Mouse (Mus musculus) ovary, postnatal 10 days (tissue): Measurements from ENCODE around the gene Mtfr1l.

Experiments used
- DNase-seq: peaks from one replicate; pipeline ENCODE4 v3.0.0; 2022; ENCODE audit warnings: low spot score

The Mtfr1l gene

DNA sequence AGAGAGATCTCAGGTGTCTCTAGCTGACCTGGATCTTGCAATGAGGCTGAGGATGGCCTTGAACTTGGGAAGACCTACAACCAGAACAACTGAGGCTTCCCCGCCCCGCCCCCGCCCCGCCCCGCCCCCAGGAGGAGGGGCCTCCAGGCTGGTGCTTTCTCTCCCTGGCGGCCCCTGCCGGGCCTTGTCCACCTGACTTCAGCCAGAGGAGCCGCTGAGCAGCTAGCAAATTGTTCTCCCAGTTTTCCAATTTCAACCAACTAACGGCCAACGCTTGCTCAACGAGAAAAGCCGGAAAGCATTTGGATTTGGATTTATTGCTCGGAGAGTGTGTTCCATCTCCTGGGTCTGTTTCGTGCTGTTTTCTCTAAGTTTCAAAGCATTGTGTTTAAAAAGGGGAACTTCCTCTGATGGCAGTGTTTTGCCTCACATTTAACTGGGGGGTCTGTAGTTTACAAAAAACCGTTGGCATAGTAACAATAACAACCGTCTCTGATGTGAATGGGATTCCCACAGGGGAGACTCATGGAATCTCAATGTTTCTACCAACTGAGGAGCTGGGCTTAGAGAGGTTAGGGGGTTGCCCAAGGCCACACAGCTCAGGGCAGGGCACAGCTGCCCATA, 22.6 kb upstream of the Mtfr1l start:
- no peak for DNase-seq

DNA sequence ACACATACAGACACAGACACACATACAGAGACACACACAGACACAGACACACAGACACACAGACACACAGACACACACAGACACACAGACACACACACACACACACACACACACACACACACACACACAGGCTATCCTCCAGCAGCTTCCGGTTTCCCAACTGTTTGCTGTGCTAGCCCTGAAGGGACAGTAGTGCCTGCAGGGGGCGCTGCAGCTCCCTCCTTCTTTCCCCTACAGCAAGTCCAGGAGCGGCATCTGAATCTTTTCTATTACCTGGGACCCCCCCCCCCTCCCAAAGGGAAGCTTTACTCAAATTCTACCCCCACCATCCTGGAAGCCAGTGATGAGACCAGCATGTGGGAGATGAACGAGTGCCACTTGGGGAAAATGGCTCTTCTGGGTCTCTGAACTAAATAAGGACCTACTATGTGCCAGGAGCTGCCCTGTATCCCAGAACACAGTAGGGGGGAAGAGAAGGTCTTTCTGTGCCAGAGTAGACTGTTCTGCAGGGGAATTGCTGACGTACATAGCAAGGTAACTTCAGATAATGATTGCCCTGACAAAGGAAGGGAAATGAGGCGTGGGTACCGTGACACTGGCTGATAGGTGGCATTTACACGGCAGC, 20.9 kb upstream of the Mtfr1l start:
- no peak for DNase-seq

DNA sequence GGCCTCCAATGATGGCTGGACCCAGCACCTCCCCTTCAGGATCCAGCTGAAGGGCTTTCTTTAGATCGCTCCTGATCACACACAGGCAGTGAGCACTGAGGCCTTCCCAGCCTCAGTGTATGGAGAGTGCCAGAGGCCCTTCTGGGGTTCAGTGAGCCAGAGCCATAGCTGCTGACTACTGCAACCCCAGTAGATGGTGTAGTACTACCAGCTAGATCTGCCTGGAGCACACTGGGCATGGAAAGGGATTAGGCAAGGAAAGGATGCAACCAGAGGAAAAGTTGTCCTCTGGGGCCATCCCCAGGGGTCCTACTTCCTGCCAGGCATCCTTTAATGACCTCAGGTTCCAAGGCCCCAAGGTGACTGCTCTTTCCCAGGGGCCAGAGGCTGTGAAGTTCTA, 18.4 kb upstream of the Mtfr1l start:
- DNase-seq: no peak

DNA sequence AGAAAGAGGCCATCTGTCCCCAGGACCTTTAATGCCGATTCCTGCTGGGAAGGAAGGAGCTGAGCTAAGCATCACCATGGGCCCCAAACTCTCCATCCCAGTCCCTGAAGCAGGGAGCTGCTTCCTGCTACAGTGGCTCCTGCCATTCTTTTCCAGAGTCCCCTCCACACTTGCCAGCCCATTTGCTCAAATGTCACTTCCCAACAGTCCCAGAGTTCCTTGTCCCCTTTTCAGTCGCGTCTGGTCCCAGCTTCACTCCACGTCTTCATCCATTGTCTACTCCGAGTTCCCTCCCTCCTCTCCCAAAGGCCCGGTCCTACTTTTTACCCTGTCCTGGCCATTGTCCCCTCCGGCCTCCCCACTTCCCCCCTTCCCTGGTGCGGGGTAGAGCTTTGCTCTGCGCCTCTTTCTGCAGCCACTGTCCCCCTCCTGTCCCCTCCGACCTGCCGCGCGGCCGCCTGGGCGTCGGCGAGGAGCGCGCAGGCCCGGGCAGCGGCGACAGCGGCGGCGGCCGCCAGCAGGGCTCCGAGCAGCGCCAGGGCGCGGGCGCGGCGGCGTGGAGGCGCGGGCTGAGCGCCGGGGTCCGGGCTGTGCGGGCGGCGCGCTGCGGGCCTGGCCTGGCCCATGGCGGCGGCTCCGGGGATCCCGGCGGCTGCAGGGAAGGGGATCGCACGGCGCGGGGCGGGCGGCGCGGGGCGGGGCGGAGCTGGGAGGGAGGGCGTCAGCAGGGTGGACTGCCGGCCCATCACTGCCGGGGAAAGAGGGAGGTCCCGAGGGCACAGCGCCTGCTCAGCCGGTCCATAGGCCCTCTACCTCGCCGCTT, 16.5 kb upstream of the Mtfr1l start, which contains the start of gene Selenon:
TSS of gene Selenon (minus strand) at position 673 of the 823 bp plus-strand sequence.
- DNase-seq: no peak

DNA sequence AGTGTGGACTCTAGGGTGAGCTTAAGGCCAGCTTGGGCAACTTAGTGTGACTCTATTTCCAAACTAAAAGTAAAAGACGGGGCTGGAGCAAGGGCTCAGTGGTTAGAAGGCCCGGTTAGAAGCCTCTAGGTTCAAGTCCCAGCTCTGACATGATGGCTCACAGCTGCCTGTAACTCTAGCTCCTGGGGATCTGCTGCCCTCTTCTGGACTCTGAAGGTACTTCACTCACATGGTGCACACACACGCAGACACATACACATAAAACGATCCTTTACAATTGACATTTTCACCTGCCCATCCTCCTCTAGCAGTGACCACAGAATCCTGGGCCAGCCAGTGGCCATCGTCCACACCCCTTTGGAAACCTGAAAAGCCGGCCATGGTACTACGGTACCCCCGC, 14.7 kb upstream of the Mtfr1l start:
- no peak for DNase-seq

DNA sequence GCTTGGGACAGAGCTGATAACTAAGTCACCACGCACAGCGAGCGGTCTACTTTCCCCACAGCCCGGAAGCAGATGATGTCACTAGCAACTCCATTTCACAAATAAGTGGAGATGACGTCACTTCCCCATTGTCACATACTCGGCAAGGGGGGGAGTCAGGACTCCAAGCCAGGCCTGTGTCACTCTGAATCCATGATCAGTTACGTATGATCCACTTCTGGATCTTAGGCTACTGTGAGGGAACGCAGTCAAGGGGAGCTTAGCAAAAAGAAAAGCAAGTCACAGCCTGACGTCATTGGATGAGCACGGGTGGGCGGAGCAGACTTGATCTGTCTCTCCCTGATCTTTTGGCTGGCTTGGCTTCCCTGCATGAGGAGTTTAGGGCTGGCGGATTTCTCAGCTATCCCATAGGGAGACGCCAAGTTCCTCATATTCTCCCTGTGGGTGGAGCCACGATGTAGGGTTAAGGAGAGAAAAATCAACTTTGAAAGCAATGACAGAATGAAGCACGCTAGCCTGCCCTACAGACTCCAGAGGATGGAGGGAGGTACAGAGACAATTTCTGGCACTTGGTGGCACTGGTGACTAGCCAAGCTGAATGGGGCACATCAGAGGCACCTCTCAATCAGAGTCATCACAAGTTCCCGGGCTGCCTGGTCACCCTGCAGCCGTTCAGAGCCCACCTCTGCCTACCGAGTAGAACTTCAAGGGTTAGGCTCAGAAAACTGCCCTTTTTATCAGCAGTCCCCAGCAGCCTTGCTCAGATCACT, 13.2 kb upstream of the Mtfr1l start:
- no peak for DNase-seq

DNA sequence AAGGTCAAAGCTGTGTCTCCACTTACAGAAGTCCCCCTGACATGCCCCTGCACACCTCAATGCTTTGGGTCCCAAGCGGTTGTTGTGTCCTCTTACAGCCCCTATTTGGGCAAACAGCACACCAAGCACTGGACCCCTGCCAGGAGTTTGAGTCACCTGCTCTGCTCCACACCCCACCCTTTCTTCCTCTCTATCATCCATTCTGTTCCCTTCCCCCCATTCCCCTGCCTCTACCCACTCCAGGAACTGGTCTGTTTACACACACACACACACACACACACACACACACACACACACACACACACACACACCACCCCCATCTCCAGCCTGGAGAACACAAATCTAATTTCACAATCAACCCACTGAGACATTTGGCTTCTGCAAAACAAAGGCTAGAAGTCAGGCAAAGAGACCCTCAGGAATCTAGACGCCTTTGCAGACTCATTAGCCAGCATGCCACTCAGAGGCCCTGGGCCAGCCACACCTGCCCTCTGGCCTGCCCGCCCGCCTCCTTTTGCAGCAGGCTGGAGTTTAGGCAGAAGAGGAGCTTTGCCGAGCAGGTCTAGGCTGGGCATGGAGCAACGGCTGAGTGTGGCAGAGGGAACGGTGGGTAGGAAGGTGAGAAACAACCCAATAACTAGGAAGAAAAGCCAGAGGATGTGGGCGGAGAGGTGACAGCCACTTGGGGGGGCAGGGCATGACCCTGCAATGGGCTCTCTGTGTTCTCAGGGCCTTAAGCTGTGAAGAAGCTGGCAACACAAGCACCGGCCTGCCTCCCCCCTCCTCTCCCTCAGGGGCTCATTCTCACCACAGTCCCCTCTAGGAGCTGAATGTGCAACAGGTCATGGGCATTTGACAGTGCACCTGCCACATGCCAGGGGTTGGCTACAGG, 11.9 kb upstream of the Mtfr1l start:
- no peak for DNase-seq

DNA sequence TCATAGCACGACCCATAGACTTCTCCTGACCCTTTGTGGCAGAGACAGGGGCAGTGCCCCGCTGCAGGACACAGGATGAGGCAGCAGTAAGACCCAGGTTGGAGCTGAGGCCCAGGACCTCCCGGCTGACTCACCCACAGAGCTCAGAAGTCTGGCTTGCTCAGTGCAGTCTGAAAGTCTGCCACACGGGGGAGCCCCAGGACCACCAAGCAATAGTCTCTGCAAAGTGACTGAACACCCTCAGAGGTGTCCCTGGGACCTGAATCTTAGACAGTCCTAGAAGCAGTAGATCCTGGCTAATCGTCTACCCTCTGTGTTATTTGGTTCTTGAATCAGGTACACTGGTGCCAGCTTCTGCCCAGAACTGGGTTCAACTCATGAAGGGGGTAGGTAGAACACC, 8.1 kb upstream of the Mtfr1l start:
- DNase-seq: peak; percentile 86

DNA sequence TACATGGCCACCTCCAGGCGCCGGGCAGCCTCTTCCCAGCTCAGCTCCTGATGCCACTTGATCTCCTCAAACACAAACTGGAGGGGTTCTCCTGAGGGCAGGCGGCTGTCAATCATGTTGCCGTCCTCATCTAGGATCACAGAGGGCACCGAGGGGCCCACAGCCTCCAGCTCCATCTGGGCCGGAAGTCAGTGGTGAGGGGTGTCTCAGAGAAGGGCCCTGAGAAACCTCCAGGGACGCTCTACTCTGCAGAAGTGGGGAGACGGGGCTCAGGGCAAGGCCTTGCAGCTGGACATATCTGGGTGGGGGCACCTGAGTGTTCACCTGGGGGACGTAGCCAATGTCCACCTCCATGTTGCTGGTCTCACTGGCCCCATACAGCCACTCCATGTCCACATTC, 7.5 kb upstream of the Mtfr1l start:
- DNase-seq: no peak

DNA sequence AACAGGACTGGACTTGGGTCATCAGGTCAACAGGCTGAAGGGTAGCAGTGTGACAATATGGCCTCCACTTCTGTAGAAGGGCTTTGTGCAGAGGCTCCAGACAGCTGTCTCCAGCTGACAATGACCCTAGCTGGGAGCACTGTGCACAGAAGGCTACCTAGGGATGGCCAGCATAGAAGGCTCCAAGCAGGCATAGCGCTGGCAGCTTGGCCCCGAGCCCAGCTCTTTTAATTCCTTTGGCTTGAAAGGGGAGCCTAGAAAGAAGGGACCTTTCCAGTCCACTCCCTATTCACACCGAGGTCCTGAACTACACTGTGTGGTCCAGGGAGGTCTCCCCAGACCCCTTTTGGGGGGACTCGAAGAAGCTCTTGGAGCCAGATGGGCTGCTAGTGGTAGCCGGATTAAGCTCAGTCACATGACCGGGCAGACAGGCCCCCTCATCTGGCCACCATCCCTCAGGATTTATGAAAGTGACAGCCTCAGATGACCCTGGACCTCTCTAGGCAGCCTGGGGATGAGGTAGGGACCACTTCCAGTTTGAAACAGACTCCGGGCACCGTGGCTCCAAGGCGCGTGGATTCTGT, 3.9 kb upstream of the Mtfr1l start:
- no peak for DNase-seq

DNA sequence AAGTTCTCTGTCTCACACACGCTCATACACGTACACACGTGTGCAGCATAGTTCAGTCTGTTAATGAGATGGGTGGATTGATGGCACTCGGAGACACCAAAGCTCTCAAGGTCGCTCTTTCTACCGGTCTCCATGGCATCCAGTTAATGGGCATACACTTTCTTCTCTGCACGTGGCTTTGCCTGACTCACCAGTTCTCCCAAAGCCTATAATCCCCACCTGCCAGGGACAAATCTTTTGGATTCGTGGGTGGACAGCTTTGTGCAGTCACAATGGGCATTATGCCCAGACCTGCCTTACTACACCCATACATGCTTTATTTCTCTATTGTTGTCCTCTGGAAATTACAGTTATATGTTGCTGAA, 582 bp upstream of the Mtfr1l start:
- DNase-seq: no peak

DNA sequence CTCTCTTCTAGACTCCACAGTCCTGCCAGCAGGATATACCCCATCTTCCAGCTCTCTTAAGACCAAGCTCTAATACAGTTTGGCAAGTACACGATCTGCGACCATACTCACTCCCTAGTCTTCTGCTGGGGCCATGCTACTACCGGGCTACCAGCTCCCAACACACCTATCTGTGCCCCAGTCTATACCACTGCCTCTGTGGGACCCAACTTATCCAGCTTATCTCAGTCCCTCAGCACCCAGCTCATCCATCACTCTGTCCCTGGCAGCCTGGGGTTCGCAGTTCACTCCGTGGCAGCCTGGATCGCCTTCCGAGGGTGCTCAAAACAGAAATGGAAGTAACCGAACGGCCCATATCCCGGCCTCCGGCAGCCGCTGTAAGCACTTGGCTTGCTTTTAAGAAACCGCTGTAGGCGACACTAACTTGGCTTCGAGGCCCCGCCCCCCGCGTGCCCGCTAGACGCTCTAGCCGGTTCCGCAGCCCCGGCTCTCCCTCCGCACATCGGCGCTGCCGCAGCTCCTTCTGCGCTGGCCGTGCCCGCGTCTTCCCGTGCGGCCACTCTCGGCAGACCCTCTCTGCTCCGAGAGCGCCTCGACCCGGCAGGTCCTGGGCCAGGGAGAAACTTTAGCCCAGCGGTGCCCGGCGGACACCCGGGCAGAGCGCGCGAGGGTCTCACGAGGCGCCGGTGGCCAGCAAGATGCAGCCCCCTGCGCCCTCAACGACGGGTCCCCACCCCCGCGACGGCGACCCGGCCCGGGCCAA, 882 bp downstream of the Mtfr1l start:
- DNase-seq: no peak

DNA sequence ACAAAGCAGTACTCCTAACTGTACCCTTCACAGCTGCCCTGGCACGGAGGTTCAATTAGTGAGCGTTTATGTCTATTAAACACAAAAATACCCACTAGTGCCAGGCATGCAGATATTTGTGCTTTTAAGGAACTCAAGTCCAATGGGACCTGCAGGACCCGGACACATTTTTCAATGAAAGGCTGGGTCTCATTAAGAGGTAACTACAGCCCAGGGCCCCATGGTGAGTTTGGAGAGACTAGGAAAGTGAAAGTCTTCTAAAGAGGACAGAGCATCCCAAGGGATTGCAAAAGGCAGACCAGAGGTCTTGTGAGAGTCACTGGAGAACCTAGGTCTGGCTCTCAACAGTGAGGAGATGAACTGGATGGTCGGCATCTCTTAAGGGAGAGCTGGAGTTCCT, 1.8 kb downstream of the Mtfr1l start:
- DNase-seq: no peak

DNA sequence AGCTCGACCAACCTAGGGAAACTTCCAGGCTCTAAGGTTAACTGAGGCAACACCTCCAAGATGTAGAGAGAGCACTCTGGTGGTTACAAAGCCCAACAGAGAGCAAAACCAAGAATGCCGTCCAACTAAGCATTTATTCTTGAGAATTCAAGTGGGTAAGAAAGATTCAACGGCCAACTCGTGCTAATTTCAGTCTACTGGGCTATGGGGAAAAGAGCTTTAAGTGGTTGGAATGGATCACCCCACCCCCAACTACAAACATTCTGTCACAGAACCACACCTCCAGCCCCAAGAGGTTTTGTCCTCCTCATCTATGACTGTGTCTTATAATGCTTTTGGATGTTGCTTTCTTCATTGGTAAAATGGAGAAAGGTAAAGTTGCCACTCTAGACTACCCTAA, 2.3 kb downstream of the Mtfr1l start:
- no peak for DNase-seq

DNA sequence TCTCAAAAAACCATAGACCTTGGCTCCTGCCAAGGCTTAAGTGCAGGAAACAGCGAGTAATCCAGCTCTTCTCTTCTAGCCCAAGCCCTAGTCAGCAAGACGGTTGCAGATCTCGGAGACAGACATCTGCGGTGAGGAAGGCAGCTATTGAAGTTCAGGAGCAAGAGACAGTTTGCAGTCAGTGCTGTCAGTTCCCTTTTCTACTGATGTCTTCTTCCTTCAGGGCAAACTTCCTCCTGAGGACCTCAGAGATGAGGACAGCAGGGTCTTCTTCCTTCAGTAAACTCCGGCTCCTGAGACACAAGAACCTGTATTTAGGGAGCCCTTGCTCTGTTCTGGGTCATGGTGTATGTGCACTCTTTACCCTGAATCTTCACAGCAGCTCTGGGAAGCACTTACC, 9.0 kb downstream of the Mtfr1l start:
- DNase-seq: no peak

DNA sequence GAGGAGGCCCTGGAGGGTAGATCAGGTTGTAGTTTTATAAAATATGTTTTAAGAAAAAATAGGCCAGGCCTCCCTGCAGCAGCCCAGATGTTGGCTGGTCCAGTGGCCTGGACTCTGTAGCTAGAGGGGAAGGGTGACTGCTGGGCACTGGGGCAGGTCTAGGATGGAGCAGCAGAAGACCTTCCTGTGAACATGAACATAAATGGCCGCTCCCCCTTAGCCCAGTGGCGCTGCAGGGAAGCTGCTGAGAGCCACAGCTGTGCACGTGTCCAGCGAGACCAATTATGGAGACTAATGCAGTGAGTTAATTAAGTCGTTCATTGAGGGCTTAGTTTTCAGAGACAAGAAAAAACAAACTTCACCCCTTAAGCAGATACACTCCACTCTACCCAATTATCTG, 9.4 kb downstream of the Mtfr1l start:
- no peak for DNase-seq

DNA sequence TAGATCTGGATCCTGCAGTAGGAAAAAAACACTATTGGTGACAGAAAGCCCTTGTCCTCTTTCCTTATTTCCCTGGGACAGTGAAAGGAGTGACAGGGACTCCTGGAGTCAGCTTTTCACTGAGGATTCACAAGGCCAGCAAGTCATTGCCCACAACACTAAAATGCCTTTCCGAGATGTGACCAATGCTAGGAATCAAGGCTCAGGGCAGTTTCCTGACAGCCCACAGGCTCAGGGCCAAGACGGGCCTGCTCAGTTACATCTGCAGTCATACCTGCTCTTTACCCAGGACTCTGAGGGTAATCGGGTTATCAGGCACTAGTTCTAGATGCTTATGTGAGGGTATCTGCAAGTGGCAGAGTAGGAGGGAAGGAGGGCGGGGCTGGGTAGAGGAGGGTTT, 11.7 kb downstream of the Mtfr1l start:
- DNase-seq: no peak

DNA sequence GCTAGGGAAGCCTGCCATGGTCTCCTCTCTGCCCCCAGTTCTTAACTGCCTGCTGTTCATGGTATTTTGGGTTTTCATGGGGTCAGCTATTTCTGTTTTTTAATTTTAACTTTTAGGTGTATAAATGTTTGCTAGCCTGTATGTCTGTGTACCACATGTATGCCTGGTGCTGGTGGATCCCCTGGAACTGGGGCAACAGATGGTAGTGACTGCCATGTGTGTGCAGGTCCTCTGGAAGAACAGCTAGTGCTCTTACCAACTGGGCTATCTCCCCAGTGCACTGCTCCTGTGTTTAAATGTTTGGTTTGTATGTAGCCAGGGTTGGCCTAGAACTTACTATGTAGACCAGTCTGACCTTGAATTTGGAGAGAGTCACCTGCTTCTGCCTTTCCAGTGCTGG, 15.9 kb downstream of the Mtfr1l start:
- no peak for DNase-seq

DNA sequence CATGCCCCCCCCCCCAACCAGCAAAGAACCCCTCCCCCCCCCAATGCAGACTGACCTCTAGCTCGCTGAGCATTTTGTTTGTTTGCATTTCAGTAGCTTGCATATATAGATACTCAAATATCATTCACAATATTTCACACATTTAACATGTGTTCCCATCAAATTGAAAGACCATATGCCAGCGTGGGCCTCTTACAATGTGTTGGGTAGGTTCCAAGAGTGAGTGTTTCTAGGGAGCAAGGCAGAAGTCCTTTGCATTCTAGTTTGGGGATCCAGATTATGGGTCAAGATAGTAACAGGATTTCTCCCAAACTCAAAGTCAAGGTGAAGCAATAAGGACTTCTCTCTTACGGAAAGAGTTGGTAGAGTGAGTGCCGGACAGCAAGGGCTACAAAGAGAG, 16.6 kb downstream of the Mtfr1l start:
- no peak for DNase-seq

DNA sequence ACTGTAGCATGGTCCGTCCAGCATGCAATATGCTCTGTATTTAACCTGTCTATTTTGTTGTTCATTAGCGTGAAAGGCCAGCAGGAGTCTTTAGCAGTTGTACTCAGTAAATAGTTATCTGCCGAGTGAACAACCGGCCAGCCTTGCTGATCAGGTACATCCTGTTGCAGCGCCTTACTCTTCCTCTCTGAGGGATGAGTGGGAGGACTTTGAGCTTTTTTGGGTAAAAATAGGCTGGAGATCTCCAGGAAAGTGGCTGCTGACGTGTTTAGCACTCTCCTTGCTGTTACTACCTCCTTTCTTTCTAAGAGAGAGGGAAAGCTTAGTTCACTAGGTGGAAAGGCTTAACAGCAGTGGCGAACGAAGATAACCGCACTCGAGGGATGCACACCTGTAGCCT, 17.5 kb downstream of the Mtfr1l start:
- DNase-seq: no peak

DNA sequence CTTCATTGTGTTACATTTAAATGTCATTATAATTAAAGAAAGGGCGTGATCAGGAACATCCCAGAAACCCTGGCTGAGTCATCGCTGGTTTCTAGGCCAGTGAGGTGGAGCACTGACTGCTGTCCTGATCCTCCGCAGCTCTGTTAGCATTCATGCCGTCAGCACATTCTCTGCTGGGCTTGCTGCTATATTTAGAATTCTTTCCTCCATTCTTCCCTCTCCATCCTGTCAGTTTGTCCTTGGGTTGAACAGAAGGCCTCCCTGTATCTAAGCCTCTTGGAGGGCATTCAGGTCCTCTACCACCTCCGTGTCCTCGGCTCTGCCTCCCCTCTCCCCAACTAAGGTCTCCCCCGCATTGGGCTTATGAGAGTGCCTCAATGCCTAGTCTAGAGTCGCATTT, 18.2 kb downstream of the Mtfr1l start:
- no peak for DNase-seq
